Mouse (Mus musculus): ENCODE measurements at regions not wholly inside any gene's neighbourhood (a gene's known extent, or its start where the extent isn't known, plus 50 kb on each side); places are given as distances from the start of the nearest gene placed in this dataset.

- 49% methylated on average over 5 of the region's 5 CpGs for WGBS
- H3K27ac ChIP-seq = no peak overlapping the region
These were observed 125.9 kb downstream of the Tmem38b start for GRCm38 (mm10) chr4:53951734-53952109.

GRCm38 (mm10) chr4:53952288-53952687 is 126.4 kb downstream of the Tmem38b start:
- no peak for DNase-seq (ENCODE audit: low spot score)

More at GRCm38 (mm10) chr4:53951734-53952109, 125.9 kb downstream of the Tmem38b start:
- no peaks in the 10 kb centered on the region for H3K27me3 ChIP-seq (ENCODE audit: control insufficient read depth, insufficient read depth, low read length)
- no peak for DNase-seq (ENCODE audit: low spot score)
- H3K4me1 ChIP-seq (replicated peaks; ENCODE audit: control insufficient read depth, insufficient read depth, low read length) = peaks cover 5% of the 10 kb centered on the region; the same call in 1 of the 2 replicates
- no peak overlapping the region for H3K4me3 ChIP-seq (replicated peaks; ENCODE audit: low read length)
- H3K36me3 ChIP-seq (replicated peaks; ENCODE audit: control insufficient read depth, insufficient read depth) = no peaks in the 10 kb centered on the region
- H3K4me2 ChIP-seq (replicated peaks) = no peak overlapping the region
- no peak for ATAC-seq (ENCODE audit: low FRiP score)
- H3K9me3 ChIP-seq (ENCODE audit: control insufficient read depth, low read length) = no peaks in the 10 kb centered on the region
- H3K9ac ChIP-seq = no peak overlapping the region

GRCm38 (mm10) chr4:53962458-53962857 is 136.6 kb downstream of the Tmem38b start:
- DNase-seq (ENCODE audit: low spot score) = no peak
- H3K4me1 ChIP-seq (replicated peaks; ENCODE audit: control insufficient read depth, insufficient read depth, low read length) = no peaks in the 10 kb centered on the region
- no peak for ATAC-seq (ENCODE audit: low FRiP score)
- H3K4me3 ChIP-seq (replicated peaks; ENCODE audit: low read length) = no peak overlapping the region
- WGBS = 74% methylated on average over 3 of the region's 3 CpGs
- H3K9ac ChIP-seq = no peak overlapping the region
- H3K27ac ChIP-seq = no peak overlapping the region
- H3K27me3 ChIP-seq (ENCODE audit: control insufficient read depth, insufficient read depth, low read length) = no peaks in the 10 kb centered on the region
- peaks cover 7% of the 10 kb centered on the region; the same call in 1 of the 2 replicates for H3K9me3 ChIP-seq (ENCODE audit: control insufficient read depth, low read length)
- H3K4me2 ChIP-seq (replicated peaks) = no peak overlapping the region
- no peaks in the 10 kb centered on the region for H3K36me3 ChIP-seq (replicated peaks; ENCODE audit: control insufficient read depth, insufficient read depth)

More at GRCm38 (mm10) chr4:53952288-53952687, 126.4 kb downstream of the Tmem38b start:
- no peak for ATAC-seq (ENCODE audit: low FRiP score)
- H3K4me3 ChIP-seq (replicated peaks; ENCODE audit: low read length) = no peak overlapping the region
- no peak overlapping the region for H3K9ac ChIP-seq
- no peak overlapping the region for H3K27ac ChIP-seq
- no peaks in the 10 kb centered on the region for H3K36me3 ChIP-seq (replicated peaks; ENCODE audit: control insufficient read depth, insufficient read depth)
- H3K4me2 ChIP-seq (replicated peaks) = no peak overlapping the region
- no peaks in the 10 kb centered on the region for H3K27me3 ChIP-seq (ENCODE audit: control insufficient read depth, insufficient read depth, low read length)
- peaks cover 5% of the 10 kb centered on the region; the same call in 1 of the 2 replicates for H3K4me1 ChIP-seq (replicated peaks; ENCODE audit: control insufficient read depth, insufficient read depth, low read length)
- WGBS = 13% methylated on average over 3 of the region's 3 CpGs
- no peaks in the 10 kb centered on the region for H3K9me3 ChIP-seq (ENCODE audit: control insufficient read depth, low read length)

- Histone ChIP-seq H3K4me1 (replicated peaks; ENCODE audit: control insufficient read depth, insufficient read depth, low read length) (no peaks in the 10 kb centered on the region), H3K27me3 (ENCODE audit: control insufficient read depth, insufficient read depth, low read length) (no peaks in the 10 kb centered on the region), H3K27ac (no peak overlapping the region), H3K9ac (no peak overlapping the region), H3K9me3 (ENCODE audit: control insufficient read depth, low read length) (peaks cover 7% of the 10 kb centered on the region; the same call in 1 of the 2 replicates), H3K4me2 (replicated peaks) (no peak overlapping the region), H3K36me3 (replicated peaks; ENCODE audit: control insufficient read depth, insufficient read depth) (no peaks in the 10 kb centered on the region), H3K4me3 (replicated peaks; ENCODE audit: low read length) (no peak overlapping the region)
- ATAC-seq (ENCODE audit: low FRiP score) (no peak), DNase-seq (ENCODE audit: low spot score) (no peak)
These were observed 144.6 kb downstream of the Tmem38b start for GRCm38 (mm10) chr4:53970461-53970860.

DNA sequence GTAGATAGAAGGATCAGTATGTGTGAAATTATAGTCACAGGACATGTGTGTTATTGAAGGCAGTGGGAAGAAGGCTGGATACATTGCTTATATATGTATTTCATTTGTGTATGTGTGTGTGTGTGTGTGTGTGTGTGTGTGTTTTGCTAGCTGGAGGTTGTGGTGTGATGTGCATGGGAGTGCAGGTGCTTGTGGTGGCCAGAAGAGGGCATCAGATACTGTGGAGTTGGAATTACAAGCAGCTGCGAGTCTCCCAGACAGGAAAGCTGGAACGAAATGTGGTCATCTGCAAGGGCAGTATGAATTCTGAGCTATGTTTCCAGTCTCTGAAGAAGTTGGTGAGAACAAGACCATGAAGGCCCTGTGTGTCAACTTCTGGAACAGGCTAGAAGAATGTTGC is 145.1 kb downstream of the Tmem38b start:
- Histone ChIP-seq H3K27me3 (ENCODE audit: control insufficient read depth, insufficient read depth, low read length) (no peaks in the 10 kb centered on the region), H3K4me3 (replicated peaks; ENCODE audit: low read length) (no peak overlapping the region), H3K27ac (no peak overlapping the region), H3K9me3 (ENCODE audit: control insufficient read depth, low read length) (peaks cover 7% of the 10 kb centered on the region; the same call in 1 of the 2 replicates), H3K4me2 (replicated peaks) (no peak overlapping the region), H3K4me1 (replicated peaks; ENCODE audit: control insufficient read depth, insufficient read depth, low read length) (no peaks in the 10 kb centered on the region), H3K36me3 (replicated peaks; ENCODE audit: control insufficient read depth, insufficient read depth) (no peaks in the 10 kb centered on the region), H3K9ac (no peak overlapping the region)
- ATAC-seq (ENCODE audit: low FRiP score) (no peak), DNase-seq (ENCODE audit: low spot score) (no peak)
- WGBS = 92% methylated on average over 2 of the region's 2 CpGs

- H3K27me3 ChIP-seq (ENCODE audit: control insufficient read depth, insufficient read depth, low read length) = no peaks in the 10 kb centered on the region
- no peak overlapping the region for H3K4me2 ChIP-seq (replicated peaks)
- no peak overlapping the region for H3K9ac ChIP-seq
- H3K4me1 ChIP-seq (replicated peaks; ENCODE audit: control insufficient read depth, insufficient read depth, low read length) = no peaks in the 10 kb centered on the region; the same call in 1 of the 2 replicates
- H3K9me3 ChIP-seq (ENCODE audit: control insufficient read depth, low read length) = no peaks in the 10 kb centered on the region
- no peaks in the 10 kb centered on the region for H3K36me3 ChIP-seq (replicated peaks; ENCODE audit: control insufficient read depth, insufficient read depth)
- ATAC-seq (ENCODE audit: low FRiP score) (no peak), DNase-seq (ENCODE audit: low spot score) (peak; percentile 45)
- WGBS = 77% methylated on average over 12 of the region's 12 CpGs
- no peak overlapping the region for H3K4me3 ChIP-seq (replicated peaks; ENCODE audit: low read length)
- no peak overlapping the region for H3K27ac ChIP-seq
These were observed 150.3 kb downstream of the Tmem38b start for GRCm38 (mm10) chr4:53976036-53976638.

GRCm38 (mm10) chr4:53986519-53987301 is 160.9 kb downstream of the Tmem38b start:
- Histone ChIP-seq H3K9me3 (ENCODE audit: control insufficient read depth, low read length) (no peaks in the 10 kb centered on the region), H3K4me2 (replicated peaks) (no peak overlapping the region), H3K36me3 (replicated peaks; ENCODE audit: control insufficient read depth, insufficient read depth) (no peaks in the 10 kb centered on the region), H3K27me3 (ENCODE audit: control insufficient read depth, insufficient read depth, low read length) (no peaks in the 10 kb centered on the region), H3K4me3 (replicated peaks; ENCODE audit: low read length) (no peak overlapping the region), H3K9ac (no peak overlapping the region), H3K4me1 (replicated peaks; ENCODE audit: control insufficient read depth, insufficient read depth, low read length) (no peaks in the 10 kb centered on the region), H3K27ac (no peak overlapping the region)
- WGBS = 86% methylated on average over 8 of the region's 8 CpGs
- no peak for DNase-seq (ENCODE audit: low spot score)
- ATAC-seq (ENCODE audit: low FRiP score) = no peak

- Histone ChIP-seq H3K27ac (no peak overlapping the region), H3K4me3 (replicated peaks; ENCODE audit: low read length) (no peak overlapping the region), H3K36me3 (replicated peaks; ENCODE audit: control insufficient read depth, insufficient read depth) (no peaks in the 10 kb centered on the region), H3K9ac (no peak overlapping the region), H3K4me2 (replicated peaks) (no peak overlapping the region), H3K4me1 (replicated peaks; ENCODE audit: control insufficient read depth, insufficient read depth, low read length) (no peaks in the 10 kb centered on the region), H3K27me3 (ENCODE audit: control insufficient read depth, insufficient read depth, low read length) (no peaks in the 10 kb centered on the region), H3K9me3 (ENCODE audit: control insufficient read depth, low read length) (no peaks in the 10 kb centered on the region)
- DNase-seq (ENCODE audit: low spot score) (no peak), ATAC-seq (ENCODE audit: low FRiP score) (no peak)
- 88% methylated on average over 11 of the region's 11 CpGs for WGBS
These were observed 161.7 kb downstream of the Tmem38b start for GRCm38 (mm10) chr4:53987536-53987935.

GRCm38 (mm10) chr4:54021069-54021829 is 195.4 kb downstream of the Tmem38b start:
- Histone ChIP-seq H3K27ac (peak overlapping the region; percentile 77), H3K9me3 (ENCODE audit: control insufficient read depth, low read length) (no peaks in the 10 kb centered on the region), H3K27me3 (ENCODE audit: control insufficient read depth, insufficient read depth, low read length) (no peaks in the 10 kb centered on the region), H3K9ac (peak overlapping the region; percentile 52), H3K4me1 (replicated peaks; ENCODE audit: control insufficient read depth, insufficient read depth, low read length) (peaks cover 16% of the 10 kb centered on the region), H3K4me2 (replicated peaks) (peak overlapping the region; percentile 30), H3K4me3 (replicated peaks; ENCODE audit: low read length) (no peak overlapping the region), H3K36me3 (replicated peaks; ENCODE audit: control insufficient read depth, insufficient read depth) (no peaks in the 10 kb centered on the region)
- DNase-seq (ENCODE audit: low spot score) (peak; percentile 45), ATAC-seq (ENCODE audit: low FRiP score) (peak; percentile 66; the same call in 1 of the 2 replicates)
- 6% methylated on average over 12 of the region's 12 CpGs for WGBS
